Mouse (Mus musculus) hematopoietic stem cell, adult 5-6 weeks (primary cell): Measurements from ENCODE around the gene Naa80. TPM values are rescaled to one million over a fixed set of nuclear protein-coding genes. Genes with fewer than 3 reads are reported as not detected.

ENCODE experiments used
- ATAC-seq, 2 experiments: fragments of 125-278 bp in 1 of 2; replicated peaks in 1 of 2; 2 replicates each; pipeline ENCODE4 v1.8.0; 2016 to 2017; ENCODE audit warnings: inconsistent platforms in 2 of 2, mild to moderate bottlenecking in 2 of 2, moderate number of reproducible peaks in 2 of 2, low read depth in 1 of 2, moderate TSS enrichment in 1 of 2; ENCODE audit not compliant: low FRiP score in 2 of 2, poor library complexity in 2 of 2, severe bottlenecking in 2 of 2, insufficient read depth in 1 of 2, low TSS enrichment in 1 of 2
- total RNA-seq: library from RNA; stranded (forward); fragments of 172-1452, 232-1000 nt; gene quantifications from 2 replicates; pipeline ENCODE4 v1.2.3, GENCODE M21; 2017

Naa80 gene
- total RNA-seq, 1 experiment from 2014 or later, result 12.2 TPM

DNA sequence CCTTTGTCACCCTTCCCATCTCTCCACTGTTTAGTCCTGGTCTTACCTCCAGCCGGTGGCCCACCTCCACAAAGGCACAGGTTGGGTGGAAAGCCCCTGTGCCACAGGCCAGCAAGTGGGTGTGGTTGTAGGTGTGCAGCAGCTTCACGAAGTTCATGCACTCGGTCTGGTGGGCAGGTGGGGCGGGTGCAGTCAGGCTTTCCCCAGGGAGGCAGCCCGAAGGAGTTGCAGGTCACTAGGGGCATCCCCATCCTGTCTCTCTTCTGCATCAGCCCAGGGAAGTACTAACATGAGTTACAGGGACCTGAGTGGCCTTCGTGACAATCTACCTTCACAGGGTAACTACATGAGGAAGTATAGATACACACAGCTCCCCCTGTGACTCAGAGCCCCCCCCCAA, 24.6 kb downstream of the Naa80 start:
- ATAC-seq, result no peak

- no peak for ATAC-seq
Measured at GRCm38 (mm10) chr9:107605041-107605661, 26.5 kb downstream of the Naa80 start.

DNA sequence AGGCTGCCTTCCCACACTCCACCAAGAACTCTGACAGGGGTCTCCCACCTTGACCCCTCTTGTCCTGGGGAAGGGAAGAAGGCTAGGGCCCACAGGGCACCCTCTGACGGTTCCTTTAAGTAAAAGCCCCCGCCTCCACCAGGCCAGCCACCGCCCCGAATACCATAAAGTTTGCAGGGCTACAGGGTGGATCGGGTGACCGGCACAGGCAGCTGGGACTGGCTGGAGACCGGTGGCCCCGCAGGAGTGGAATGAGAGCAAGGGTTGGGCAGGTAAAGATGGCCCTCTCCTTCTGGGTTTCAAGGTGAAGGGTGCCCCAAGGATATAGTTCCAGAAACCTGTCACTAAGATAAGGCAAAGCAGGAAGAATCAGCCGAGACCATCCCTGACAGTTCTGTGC, 27.9 kb downstream of the Naa80 start:
- no peak for ATAC-seq

GRCm38 (mm10) chr9:107607036-107607435, 28.3 kb downstream of the Naa80 start:
- no peak for ATAC-seq

DNA sequence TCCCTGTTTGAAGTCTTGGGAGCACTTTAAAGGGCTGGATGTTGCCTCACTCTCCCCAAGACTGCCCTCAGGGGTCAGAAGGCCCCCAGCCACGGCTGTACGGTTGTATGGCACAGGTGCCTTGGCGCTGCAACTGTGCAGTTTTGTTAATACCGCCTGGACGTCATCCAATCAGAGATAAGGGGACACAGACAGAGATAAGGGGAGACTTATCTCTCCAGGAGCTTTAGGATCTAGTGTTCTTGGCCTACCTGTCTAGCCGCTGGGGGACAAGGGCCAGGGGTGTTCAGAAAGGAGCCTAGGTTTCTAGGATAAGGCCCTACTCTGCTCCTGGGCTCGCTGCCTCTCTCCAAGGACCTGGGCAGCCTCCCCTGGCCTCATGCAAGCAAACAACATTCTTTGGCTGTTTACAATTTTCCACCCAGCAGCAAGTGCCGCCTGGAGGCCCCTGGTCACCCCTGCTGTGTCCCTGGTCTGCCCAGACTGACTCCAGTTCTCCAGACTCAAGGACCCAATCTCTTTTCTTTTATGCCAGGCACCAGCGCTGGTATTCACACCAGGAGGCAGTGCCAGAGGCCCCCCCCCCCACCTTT, 29.1 kb downstream of the Naa80 start:
- ATAC-seq, result no peak

DNA sequence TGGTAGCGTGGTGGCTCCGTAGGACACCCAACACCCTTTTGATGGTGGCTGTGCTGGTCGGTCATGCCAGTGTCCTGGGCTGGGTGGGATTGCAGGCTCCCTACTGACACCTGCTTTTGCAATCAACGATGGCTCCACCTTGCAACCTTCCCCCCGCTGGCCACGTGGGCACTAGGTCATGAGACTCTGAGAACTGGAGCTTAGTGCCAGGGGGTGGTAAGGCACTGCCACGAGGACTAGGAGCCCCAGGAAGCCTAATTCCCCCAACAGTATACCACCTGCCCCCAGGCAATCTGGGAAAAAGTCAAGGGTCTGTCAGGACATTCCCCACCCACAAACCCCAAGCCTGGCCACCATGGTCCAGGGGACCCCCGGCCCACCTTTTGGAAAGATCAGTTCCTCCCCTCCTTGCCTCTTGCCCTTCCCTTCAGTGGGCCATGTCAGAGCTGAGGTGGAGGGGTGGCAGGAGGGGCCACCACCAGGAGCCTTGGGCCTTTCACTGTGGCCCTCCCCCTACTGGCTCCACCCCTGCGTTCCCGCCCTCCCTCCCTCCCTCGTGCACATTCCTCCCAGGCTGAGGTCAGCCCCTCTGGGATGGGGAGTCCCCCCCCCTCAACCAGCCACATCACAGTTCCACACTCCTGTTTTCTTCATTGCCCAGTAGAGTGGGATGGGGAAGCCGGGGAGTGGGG, 30.2 kb downstream of the Naa80 start, which contains the start of gene Sema3b:
Sema3b (minus strand) TSS at position 489 of the 692 bp plus-strand sequence.
- no peak for ATAC-seq

DNA sequence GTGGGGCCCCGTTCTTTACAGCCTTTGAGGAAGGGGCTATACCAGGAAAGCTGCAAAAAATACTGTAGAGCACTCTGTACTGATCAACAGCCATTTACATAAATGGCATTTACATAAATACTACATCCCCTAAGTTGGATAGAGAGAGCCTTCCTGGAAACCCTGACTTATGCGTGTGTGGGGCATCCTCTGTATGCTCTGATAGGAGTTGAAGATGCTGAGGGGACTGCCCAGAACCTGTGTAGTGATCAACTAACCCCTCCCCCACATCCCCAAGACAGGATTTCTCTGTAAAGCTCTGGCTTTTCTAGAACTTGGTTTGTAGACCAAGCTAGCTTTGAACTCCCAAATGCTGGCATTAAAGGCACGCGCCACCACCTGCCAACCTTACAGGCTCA, 30.7 kb downstream of the Naa80 start:
- ATAC-seq, result no peak

GRCm38 (mm10) chr9:107611456-107612190, 32.9 kb downstream of the Naa80 start:
- ATAC-seq, result 0 out of 4 replicates have a peak, but pooled peaks have one; percentile 6 to 14

- ATAC-seq, result peak; percentile 85 to 92
Measured at GRCm38 (mm10) chr9:107612191-107612944, 33.7 kb downstream of the Naa80 start.

- no peak for ATAC-seq
Measured at GRCm38 (mm10) chr9:107612945-107613569, 34.4 kb downstream of the Naa80 start.

DNA sequence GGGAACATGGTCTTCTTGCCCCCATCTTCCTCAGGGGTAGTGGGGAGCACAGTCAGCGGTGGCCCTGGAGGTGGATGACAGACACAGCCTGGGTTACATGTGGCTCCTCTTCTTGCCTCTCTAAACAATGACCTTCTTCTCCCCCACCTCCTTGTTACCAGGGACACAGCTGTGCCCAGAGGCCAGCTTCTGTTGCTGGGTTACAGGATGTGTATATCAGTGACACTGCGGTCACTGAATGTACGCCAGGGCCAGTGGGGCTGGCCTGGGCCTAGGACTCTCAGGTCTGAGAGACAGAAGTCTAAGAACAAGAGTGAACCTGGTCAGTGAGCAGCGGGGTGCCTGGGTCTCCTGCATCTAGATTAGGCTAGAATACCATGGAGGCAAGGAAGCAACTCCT, 36.3 kb downstream of the Naa80 start:
- ATAC-seq, result no peak

DNA sequence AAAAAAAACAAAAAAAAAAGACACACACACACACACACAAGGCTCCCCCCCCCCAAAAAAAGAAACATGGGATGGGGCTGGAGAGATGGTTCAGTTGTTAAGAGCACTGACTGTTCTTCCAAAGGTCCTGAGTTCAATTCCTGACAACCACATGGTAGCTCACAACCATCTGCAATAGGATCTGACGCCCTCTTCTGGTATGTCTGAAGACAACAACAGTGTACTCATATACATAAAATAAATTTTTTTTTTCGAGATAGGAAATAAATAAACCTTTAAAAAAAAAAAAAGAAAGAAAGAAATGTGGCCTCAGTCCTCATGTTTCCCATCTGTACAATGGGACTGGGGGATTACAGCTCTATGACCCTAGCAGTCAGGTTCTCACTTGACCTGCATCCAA, 38.8 kb downstream of the Naa80 start:
- ATAC-seq, result no peak

DNA sequence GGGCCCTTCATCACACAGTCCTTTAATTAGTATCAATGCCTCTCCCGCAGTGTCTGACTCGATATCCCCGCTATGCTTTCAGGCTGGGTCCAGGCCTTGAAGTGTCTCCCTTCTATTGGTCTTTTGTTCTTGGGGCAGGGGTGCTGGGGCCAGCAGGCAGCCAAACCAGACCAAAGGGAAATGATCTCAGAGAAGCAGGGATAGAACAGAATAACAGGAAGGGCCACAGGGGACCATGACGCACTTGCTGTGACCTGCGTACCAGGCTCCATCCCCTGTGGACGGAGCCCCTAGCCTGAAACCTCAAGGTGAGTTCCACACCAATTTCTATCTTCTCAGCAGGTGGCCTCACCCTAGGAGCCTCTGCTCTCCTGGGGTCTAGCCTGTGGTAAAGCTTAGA, 39.4 kb downstream of the Naa80 start:
- no peak for ATAC-seq

GRCm38 (mm10) chr9:107618778-107619545, 40.3 kb downstream of the Naa80 start:
- no peak for ATAC-seq

GRCm38 (mm10) chr9:107619546-107619879, 40.8 kb downstream of the Naa80 start:
- no peak for ATAC-seq

- no peak for ATAC-seq
Measured at GRCm38 (mm10) chr9:107620954-107621353, 42.3 kb downstream of the Naa80 start.
